Mouse (Mus musculus) liver, adult 2 months (tissue): ENCODE data around the gene Spin1. TPM values are rescaled to one million over a fixed set of nuclear protein-coding genes. Genes with fewer than 3 reads are reported as not detected.
A peak's percentile ranks its signal among the peaks of the same experiment; 100 is the strongest.

ENCODE experiments used
- DNase-seq: peaks from one replicate; pipeline ENCODE4 v3.0.0-alpha.2; 2011; ENCODE audit warnings: low read depth, low spot score; ENCODE audit errors: extremely low read depth
- H3K27ac ChIP-seq: fragments of 200-500 bp; replicated peaks from 2 replicates; pipeline ENCODE4 v1.5.1; 2012; ENCODE audit warnings: low read depth, mild to moderate bottlenecking, control low read depth, inconsistent platforms, low read length; ENCODE audit not compliant: insufficient read depth
- H3K27me3 ChIP-seq: fragments of 200-500 bp; 2 replicates; pipeline ENCODE4 v1.6.1; 2012; ENCODE audit warnings: mild to moderate bottlenecking, moderate library complexity, low read length, inconsistent platforms; ENCODE audit not compliant: control insufficient read depth, insufficient read depth
- H3K36me3 ChIP-seq: fragments of 200-500 bp; 2 replicates; pipeline ENCODE4 v1.6.1; 2012; ENCODE audit warnings: low read length, inconsistent platforms; ENCODE audit not compliant: control insufficient read depth, insufficient read depth
- H3K4me1 ChIP-seq: fragments of 200-500 bp; 2 replicates; pipeline ENCODE4 v1.6.1; 2011; ENCODE audit warnings: low read length; ENCODE audit not compliant: control insufficient read depth, insufficient read depth
- H3K4me3 ChIP-seq: fragments of 200-500 bp; 2 replicates; pipeline ENCODE4 v1.5.1; 2011; ENCODE audit warnings: low read depth, mild to moderate bottlenecking, control low read depth, low read length, moderate library complexity; ENCODE audit not compliant: insufficient read depth
- H3K79me2 ChIP-seq: fragments of 200-500 bp; 2 replicates; pipeline ENCODE4 v1.6.1; 2012; ENCODE audit warnings: inconsistent platforms, mild to moderate bottlenecking, low read length, moderate library complexity; ENCODE audit not compliant: control insufficient read depth, insufficient read depth
- H3K9ac ChIP-seq: fragments of 200-500 bp; 2 replicates; pipeline ENCODE4 v1.6.1; 2012; ENCODE audit warnings: low read depth, mild to moderate bottlenecking, control low read depth, inconsistent platforms, low read length
- CTCF ChIP-seq: fragments of 200-500 bp; IDR thresholded peaks from 2 replicates; pipeline ENCODE4 v1.5.1; 2011; ENCODE audit warnings: low read depth, low read length, control low read depth
- POLR2A ChIP-seq: fragments of 200-500 bp; IDR thresholded peaks from 2 replicates; pipeline ENCODE4 v1.6.1; 2011; ENCODE audit warnings: low read length, control low read depth; ENCODE audit not compliant: insufficient read depth; ENCODE audit errors: extremely low read depth
- WGBS: fragments of 180-500 bp; shearing (Covaris S2); methylation state at CpG from one replicate; pipeline ENCODE4 v1.1.7; 2018; 5-methylcytosine and 5-hydroxymethylcytosine counted together
- polyA plus RNA-seq: library from polyadenylated mRNA; depleted of rRNA; stranded (reverse); fragments of >200 nt; gene quantifications from 2 replicates; pipeline ENCODE4 v1.2.3, GENCODE M21; 2012
- total RNA-seq: library from RNA; depleted of rRNA; stranded (reverse); fragments of >200 nt; gene quantifications from 2 replicates; pipeline ENCODE4 v1.2.3, GENCODE M21; 2014

The Spin1 gene
- total and polyA plus RNA-seq, 2 experiments = 17.1 to 39.5 TPM

- peak overlapping the region; percentile 11; the same call in 1 of the 2 replicates for H3K27ac ChIP-seq
Measured at GRCm38 (mm10) chr13:51136315-51136714, 35.6 kb downstream of the Spin1 start.

GRCm38 (mm10) chr13:51136996-51137701, 36.5 kb downstream of the Spin1 start:
- peak; percentile 90 for DNase-seq
- WGBS = 42% methylated on average over 2 of the region's 2 CpGs
- H3K36me3 ChIP-seq = peaks cover 24% of the 10 kb centered on the region

More at GRCm38 (mm10) chr13:51136315-51136714, 35.6 kb downstream of the Spin1 start:
- DNase-seq = no peak
- Histone ChIP-seq H3K4me3 (no peak overlapping the region), H3K27me3 (no peaks in the 10 kb centered on the region), H3K4me1 (peaks cover 10% of the 10 kb centered on the region), H3K36me3 (peaks cover 19% of the 10 kb centered on the region), H3K79me2 (peaks cover 15% of the 10 kb centered on the region), H3K9ac (no peak overlapping the region)
- whole genome bisulfite sequencing = 83% methylated on average over 4 of the region's 4 CpGs
- TF ChIP-seq POLR2A = no peak
- no peak for TF ChIP-seq CTCF

GRCm38 (mm10) chr13:51137702-51138031, 37.0 kb downstream of the Spin1 start:
- peak overlapping the region; percentile 48; the same call in 1 of the 2 replicates for H3K27ac ChIP-seq
- no peak overlapping the region for H3K9ac ChIP-seq
- H3K4me3 ChIP-seq = no peak overlapping the region
- TF ChIP-seq POLR2A = no peak
- TF ChIP-seq CTCF = no peak
- DNase-seq = no peak
- peaks cover 10% of the 10 kb centered on the region for H3K4me1 ChIP-seq
- peaks cover 17% of the 10 kb centered on the region for H3K79me2 ChIP-seq
- H3K36me3 ChIP-seq = peaks cover 26% of the 10 kb centered on the region
- no peaks in the 10 kb centered on the region for H3K27me3 ChIP-seq

More at GRCm38 (mm10) chr13:51136996-51137701, 36.5 kb downstream of the Spin1 start:
- Histone ChIP-seq H3K27me3 (no peaks in the 10 kb centered on the region), H3K9ac (no peak overlapping the region), H3K27ac (peak overlapping the region; percentile 31), H3K79me2 (peaks cover 17% of the 10 kb centered on the region), H3K4me3 (no peak overlapping the region), H3K4me1 (peaks cover 10% of the 10 kb centered on the region)
- TF ChIP-seq POLR2A = no peak
- TF ChIP-seq CTCF = no peak

- 39% methylated on average over 1 of the region's 1 CpGs for WGBS
- Histone ChIP-seq H3K4me3 (no peak overlapping the region), H3K9ac (no peak overlapping the region), H3K79me2 (peaks cover 6% of the 10 kb centered on the region), H3K27ac (no peak overlapping the region), H3K36me3 (peaks cover 21% of the 10 kb centered on the region), H3K27me3 (no peaks in the 10 kb centered on the region), H3K4me1 (peaks cover 4% of the 10 kb centered on the region; the same call in 1 of the 2 replicates)
- TF ChIP-seq POLR2A (no peak), CTCF (no peak)
- no peak for DNase-seq
Measured at GRCm38 (mm10) chr13:51147106-51147505, 46.4 kb downstream of the Spin1 start.

- H3K79me2 ChIP-seq = no peaks in the 10 kb centered on the region; the same call in 1 of the 2 replicates
- peak; percentile 91 for DNase-seq
- peaks cover 20% of the 10 kb centered on the region for H3K4me1 ChIP-seq
- peak overlapping the region; percentile 100 for H3K27ac ChIP-seq
- 17% methylated on average over 4 of the region's 4 CpGs for WGBS
- peaks cover 1% of the 10 kb centered on the region; the same call in 1 of the 2 replicates for H3K36me3 ChIP-seq
- H3K27me3 ChIP-seq = no peaks in the 10 kb centered on the region
- peak overlapping the region; percentile 34; the same call in 1 of the 2 replicates for H3K4me3 ChIP-seq
- H3K9ac ChIP-seq = peak overlapping the region; percentile 34; the same call in 1 of the 2 replicates
- no peak for TF ChIP-seq CTCF
- no peak for TF ChIP-seq POLR2A
Measured at GRCm38 (mm10) chr13:51152966-51153669, 52.4 kb downstream of the Spin1 start.
